Mouse (Mus musculus) stomach, embryonic 16.5 days (tissue): ENCODE measurements around the gene Tssc4. TPM values are rescaled to one million over a fixed set of nuclear protein-coding genes. Genes with fewer than 3 reads are reported as not detected.

Experiments used
- ATAC-seq: fragments of 200-750 bp; cut with Nextera tagmentation; 2 replicates; pipeline ENCODE4 v1.8.0; 2017; ENCODE audit warnings: moderate number of reproducible peaks, moderate TSS enrichment; ENCODE audit not compliant: insufficient read depth, low FRiP score
- H3K27ac ChIP-seq: fragments of 300-500 bp; sonication (generic); 2 replicates; pipeline ENCODE4 v1.5.1; 2014; ENCODE audit warnings: low read length
- H3K27me3 ChIP-seq: fragments of 300-500 bp; sonication (generic); 2 replicates; pipeline ENCODE4 v1.6.1; 2014; ENCODE audit warnings: low read length, control low read depth, mixed read lengths; ENCODE audit not compliant: control insufficient read depth, insufficient read depth
- H3K36me3 ChIP-seq: fragments of 300-500 bp; sonication (generic); 2 replicates; pipeline ENCODE4 v1.6.1; 2014; ENCODE audit warnings: low read length; ENCODE audit not compliant: control insufficient read depth, insufficient read depth
- H3K4me1 ChIP-seq: fragments of 300-500 bp; sonication (generic); 2 replicates; pipeline ENCODE4 v1.6.1; 2014; ENCODE audit warnings: low read length, control low read depth, mixed read lengths; ENCODE audit not compliant: control insufficient read depth, insufficient read depth
- H3K4me2 ChIP-seq: fragments of 300-500 bp; sonication (generic); 2 replicates; pipeline ENCODE4 v1.6.1; 2014; ENCODE audit warnings: low read depth, low read length, mixed read lengths
- H3K4me3 ChIP-seq: fragments of 300-500 bp; sonication (generic); replicated peaks from 2 replicates; pipeline ENCODE4 v1.5.1; 2014; ENCODE audit warnings: mild to moderate bottlenecking, low read length
- H3K9ac ChIP-seq: fragments of 300-500 bp; sonication (generic); 2 replicates; pipeline ENCODE4 v1.6.1; 2014; ENCODE audit warnings: low read length
- H3K9me3 ChIP-seq: fragments of 300-500 bp; sonication (generic); replicated peaks from 2 replicates; pipeline ENCODE4 v1.6.1; 2016; ENCODE audit warnings: low read length, control low read depth; ENCODE audit not compliant: control insufficient read depth
- WGBS: fragments of 180-500 bp; shearing (Covaris S2); extraction: QIAGEN DNeasy Blood & Tissue Kit; methylation state at CpG from one replicate; pipeline ENCODE4 v1.1.7; 2014; 5-methylcytosine and 5-hydroxymethylcytosine counted together
- polyA plus RNA-seq: library from polyadenylated mRNA; unstranded; fragments of >200 nt; fragmentation: Nextera tagmentation; extraction: Ambion mirVana; gene quantifications from 2 replicates; pipeline ENCODE4 v1.2.1, GENCODE M21; 2015

Gene Tssc4
- polyA plus RNA-seq, 1 experiment from 2014 or later = 75.8 TPM

- Histone ChIP-seq H3K9ac (no peak overlapping the region), H3K4me1 (no peaks in the 10 kb centered on the region), H3K27me3 (no peaks in the 10 kb centered on the region), H3K9me3 (no peaks in the 10 kb centered on the region), H3K36me3 (no peaks in the 10 kb centered on the region), H3K4me2 (no peak overlapping the region), H3K4me3 (no peak overlapping the region), H3K27ac (no peak overlapping the region)
- 73% methylated on average over 3 of the region's 3 CpGs for WGBS
- no peak for ATAC-seq
Observed at GRCm38 (mm10) chr7:143093847-143094246, 24.8 kb downstream of the Tssc4 start.

- no peak within 1 kb of the TSS for H3K9ac ChIP-seq
- no peak within 1 kb of the TSS for H3K4me2 ChIP-seq
- no peaks in the 10 kb centered on the region for H3K9me3 ChIP-seq
- H3K4me1 ChIP-seq = no peaks in the 10 kb centered on the region
- no peak within 1 kb of the TSS for H3K27ac ChIP-seq
- 0 out of 2 replicates have a peak, but pooled peaks have one; percentile 14 for ATAC-seq
- no peaks in the 10 kb centered on the region for H3K27me3 ChIP-seq
- H3K36me3 ChIP-seq = no peaks in the 10 kb centered on the region
- no peak within 1 kb of the TSS for H3K4me3 ChIP-seq
- WGBS = 42% methylated on average over 10 of the region's 10 CpGs
Observed at GRCm38 (mm10) chr7:143094592-143095553, 25.8 kb downstream of the Tssc4 start, which contains the start of gene Trpm5. Trpm5 (minus strand) TSS chr7:143094642.

GRCm38 (mm10) chr7:143095554-143095907 lies 26.5 kb downstream of the Tssc4 start:
- WGBS = 68% methylated on average over 1 of the region's 1 CpGs
- no peak overlapping the region for H3K9ac ChIP-seq
- no peaks in the 10 kb centered on the region for H3K9me3 ChIP-seq
- H3K27ac ChIP-seq = no peak overlapping the region
- no peaks in the 10 kb centered on the region for H3K4me1 ChIP-seq
- no peak overlapping the region for H3K4me3 ChIP-seq
- H3K4me2 ChIP-seq = no peak overlapping the region
- ATAC-seq = no peak
- H3K27me3 ChIP-seq = no peaks in the 10 kb centered on the region
- no peaks in the 10 kb centered on the region for H3K36me3 ChIP-seq

GRCm38 (mm10) chr7:143100759-143101158 lies 31.7 kb downstream of the Tssc4 start:
- H3K27ac ChIP-seq = no peak overlapping the region
- H3K4me2 ChIP-seq = no peak overlapping the region
- no peaks in the 10 kb centered on the region for H3K9me3 ChIP-seq
- no peak overlapping the region for H3K9ac ChIP-seq
- H3K27me3 ChIP-seq = peaks cover 10% of the 10 kb centered on the region
- WGBS = 55% methylated on average over 4 of the region's 4 CpGs
- no peak overlapping the region for H3K4me3 ChIP-seq
- no peak for ATAC-seq
- H3K4me1 ChIP-seq = peaks cover 3% of the 10 kb centered on the region
- H3K36me3 ChIP-seq = no peaks in the 10 kb centered on the region

- no peak overlapping the region for H3K4me3 ChIP-seq
- ATAC-seq = peak; percentile 22; the same call in 1 of the 2 replicates
- H3K27me3 ChIP-seq = peaks cover 44% of the 10 kb centered on the region
- H3K9ac ChIP-seq = no peak overlapping the region
- 55% methylated on average over 11 of the region's 11 CpGs for WGBS
- H3K4me2 ChIP-seq = no peak overlapping the region
- H3K9me3 ChIP-seq = no peaks in the 10 kb centered on the region
- H3K36me3 ChIP-seq = no peaks in the 10 kb centered on the region
- H3K27ac ChIP-seq = no peak overlapping the region
- peaks cover 8% of the 10 kb centered on the region for H3K4me1 ChIP-seq
Observed at GRCm38 (mm10) chr7:143105258-143105897, 36.3 kb downstream of the Tssc4 start.

- Histone ChIP-seq H3K4me3 (peak within 1 kb of the TSS; percentile 48), H3K9me3 (no peaks in the 10 kb centered on the region), H3K27me3 (peaks cover 44% of the 10 kb centered on the region), H3K27ac (0 out of 2 replicates have a peak within 1 kb of the TSS, but pooled peaks have one; percentile 4), H3K36me3 (no peaks in the 10 kb centered on the region), H3K4me2 (peak within 1 kb of the TSS; percentile 65), H3K9ac (peak within 1 kb of the TSS; percentile 69), H3K4me1 (peaks cover 10% of the 10 kb centered on the region)
- WGBS = 72% methylated on average over 4 of the region's 4 CpGs
- no peak for ATAC-seq
Observed at GRCm38 (mm10) chr7:143106062-143106461, 37.0 kb downstream of the Tssc4 start, which contains the start of gene Kcnq1. Kcnq1 (plus strand) TSS chr7:143106362.

- Histone ChIP-seq H3K9ac (peak overlapping the region; percentile 69), H3K9me3 (no peaks in the 10 kb centered on the region), H3K4me1 (peaks cover 10% of the 10 kb centered on the region), H3K27ac (0 out of 2 replicates have a peak overlapping the region, but pooled peaks have one; percentile 4), H3K4me2 (peak overlapping the region; percentile 65), H3K4me3 (peak overlapping the region; percentile 48), H3K27me3 (peaks cover 44% of the 10 kb centered on the region), H3K36me3 (no peaks in the 10 kb centered on the region)
- ATAC-seq = peak; percentile 63
- WGBS = 6% methylated on average over 57 of the region's 57 CpGs
Observed at GRCm38 (mm10) chr7:143106672-143107465, 37.8 kb downstream of the Tssc4 start.

GRCm38 (mm10) chr7:143108200-143108599 lies 39.2 kb downstream of the Tssc4 start:
- Histone ChIP-seq H3K9ac (no peak overlapping the region), H3K4me3 (peak overlapping the region; percentile 48; the same call in 1 of the 2 replicates), H3K36me3 (no peaks in the 10 kb centered on the region), H3K27ac (no peak overlapping the region), H3K9me3 (no peaks in the 10 kb centered on the region), H3K27me3 (peaks cover 44% of the 10 kb centered on the region), H3K4me2 (peak overlapping the region; percentile 65), H3K4me1 (peaks cover 10% of the 10 kb centered on the region)
- peak; percentile 2; the same call in 1 of the 2 replicates for ATAC-seq
- WGBS = 43% methylated on average over 5 of the region's 5 CpGs
